Mouse (Mus musculus) lung, embryonic 14.5 days (tissue): Measurements from ENCODE around the gene Rtn1. TPM values are rescaled to one million over a fixed set of nuclear protein-coding genes. Genes with fewer than 3 reads are reported as not detected.
A peak's percentile ranks its signal among the peaks of the same experiment; 100 is the strongest.

Source experiments
- ATAC-seq: fragments of 200-750 bp; cut with Nextera tagmentation; 2 replicates; pipeline ENCODE4 v1.8.0; 2017; ENCODE audit warnings: mild to moderate bottlenecking, moderate TSS enrichment, moderate library complexity; ENCODE audit not compliant: insufficient read depth
- DNase-seq: peaks from one replicate; pipeline ENCODE4 v3.0.0-alpha.2; 2015
- H3K27ac ChIP-seq: fragments of 300-500 bp; sonication (generic); 2 replicates; pipeline ENCODE4 v1.5.1; 2014; ENCODE audit warnings: low read depth, mild to moderate bottlenecking, moderate library complexity
- H3K27me3 ChIP-seq: fragments of 300-500 bp; sonication (generic); 2 replicates; pipeline ENCODE4 v1.6.1; 2014; ENCODE audit warnings: low read length, control low read depth; ENCODE audit not compliant: insufficient read depth
- H3K36me3 ChIP-seq: fragments of 300-500 bp; sonication (generic); 2 replicates; pipeline ENCODE4 v1.6.1; 2014; ENCODE audit warnings: control low read depth; ENCODE audit not compliant: insufficient read depth
- H3K4me1 ChIP-seq: fragments of 300-500 bp; sonication (generic); 2 replicates; pipeline ENCODE4 v1.6.1; 2014; ENCODE audit warnings: antibody characterized with exemption, control low read depth; ENCODE audit not compliant: insufficient read depth
- H3K4me2 ChIP-seq: fragments of 300-500 bp; sonication (generic); 2 replicates; pipeline ENCODE4 v1.6.1; 2014; ENCODE audit warnings: mild to moderate bottlenecking
- H3K4me3 ChIP-seq: fragments of 300-500 bp; sonication (generic); 2 replicates; pipeline ENCODE4 v1.5.1; 2014; ENCODE audit warnings: low read depth, low read length
- H3K9ac ChIP-seq: fragments of 300-500 bp; sonication (generic); 2 replicates; pipeline ENCODE4 v1.6.1; 2014
- H3K9me3 ChIP-seq: fragments of 300-500 bp; sonication (generic); 2 replicates; pipeline ENCODE4 v1.6.1; 2016; ENCODE audit warnings: low read depth, low read length, control low read depth
- CTCF ChIP-seq: IDR thresholded peaks from 2 replicates; pipeline ENCODE4 v1.5.1; 2016; ENCODE audit warnings: antibody characterized with exemption, low read depth
- WGBS: fragments of 180-500 bp; shearing (Covaris S2); extraction: QIAGEN DNeasy Blood & Tissue Kit; methylation state at CpG from one replicate; pipeline ENCODE4 v1.1.7; 2014; 5-methylcytosine and 5-hydroxymethylcytosine counted together
- polyA plus RNA-seq: library from polyadenylated mRNA; unstranded; fragments of >200 nt; fragmentation: Nextera tagmentation; extraction: Ambion mirVana; gene quantifications from 2 replicates; pipeline ENCODE4 v1.2.1, GENCODE M21; 2014

Rtn1 gene
- polyA plus RNA-seq, 1 experiment from 2014 or later, result 9.4 TPM

DNA sequence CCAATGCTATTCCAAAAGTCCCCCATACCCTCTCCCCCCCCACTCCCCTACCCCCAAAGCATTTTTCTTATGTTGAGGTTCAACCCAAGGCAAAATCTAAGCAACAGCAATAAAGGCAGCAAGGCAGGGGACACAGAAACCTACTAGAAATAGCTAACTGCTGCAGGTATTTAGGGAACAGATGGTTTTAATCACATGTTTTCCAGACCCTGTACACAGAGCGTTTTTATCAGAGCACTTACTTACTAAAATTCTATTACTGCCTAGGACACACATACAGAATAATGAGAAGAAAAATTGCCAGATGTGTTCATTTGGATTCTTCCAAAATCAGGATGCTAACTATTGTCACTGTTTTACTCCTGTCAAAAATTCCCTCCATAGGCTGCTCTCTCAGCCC, 61.7 kb downstream of the Rtn1 start:
- H3K27ac ChIP-seq, result no peak overlapping the region
- H3K4me3 ChIP-seq, result no peak overlapping the region
- DNase-seq (no peak), ATAC-seq (no peak)
- H3K9ac ChIP-seq, result no peak overlapping the region
- H3K36me3 ChIP-seq, result no peaks in the 10 kb centered on the region
- no peaks in the 10 kb centered on the region for H3K4me1 ChIP-seq
- no peaks in the 10 kb centered on the region for H3K27me3 ChIP-seq
- WGBS, result 63% methylated on average over 1 of the region's 1 CpGs
- H3K4me2 ChIP-seq, result no peak overlapping the region
- no peaks in the 10 kb centered on the region for H3K9me3 ChIP-seq
- no peak for TF ChIP-seq CTCF

DNA sequence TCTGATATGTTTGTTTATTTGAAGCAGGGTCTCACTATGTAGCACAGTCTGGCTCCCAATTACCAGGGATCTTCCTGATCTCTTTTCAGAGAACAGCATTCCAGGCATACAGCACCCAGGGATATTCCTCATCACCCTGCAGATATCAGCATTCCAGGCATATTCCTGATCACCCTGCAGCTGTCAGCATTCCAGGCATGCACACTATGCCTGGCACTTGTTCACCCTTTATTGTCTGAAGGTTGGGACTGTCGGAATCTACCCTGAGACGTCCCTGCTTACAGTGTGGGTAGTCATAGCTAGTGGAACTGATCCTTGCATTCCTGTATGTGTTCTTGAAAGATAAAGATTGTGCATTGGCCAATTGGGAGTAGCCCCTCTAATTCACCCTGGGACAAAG, 65.2 kb downstream of the Rtn1 start:
- no peaks in the 10 kb centered on the region for H3K27me3 ChIP-seq
- peak; percentile 24; the same call in 1 of the 2 replicates for ATAC-seq
- DNase-seq, result no peak
- H3K27ac ChIP-seq, result no peak overlapping the region
- no peak overlapping the region for H3K4me3 ChIP-seq
- no peaks in the 10 kb centered on the region for H3K4me1 ChIP-seq
- H3K9me3 ChIP-seq, result no peaks in the 10 kb centered on the region
- H3K4me2 ChIP-seq, result no peak overlapping the region
- H3K36me3 ChIP-seq, result no peaks in the 10 kb centered on the region
- no peak overlapping the region for H3K9ac ChIP-seq
- 24% methylated on average over 2 of the region's 2 CpGs for WGBS
- TF ChIP-seq CTCF, result no peak

DNA sequence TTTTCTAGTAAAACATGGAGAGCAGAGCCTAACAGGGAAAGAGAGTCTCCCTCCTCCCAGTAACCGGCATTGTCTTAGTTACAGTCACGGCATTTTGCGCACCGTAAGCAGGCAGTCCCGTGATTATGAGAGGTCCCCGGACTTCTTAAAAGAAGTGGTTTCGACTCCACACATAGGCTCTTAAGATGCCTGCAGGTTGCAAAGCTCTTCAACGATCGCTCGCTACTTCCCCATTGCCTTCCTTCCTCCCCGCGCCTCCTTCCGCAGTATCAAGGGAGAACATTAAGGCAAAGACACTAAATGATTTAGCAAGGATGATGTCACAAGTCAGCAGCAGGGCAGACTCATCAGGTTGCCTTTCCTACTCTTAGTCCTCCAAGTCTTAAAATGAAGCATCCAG, 72.8 kb downstream of the Rtn1 start:
- Histone ChIP-seq H3K4me2 (no peak overlapping the region), H3K9me3 (no peaks in the 10 kb centered on the region; the same call in 1 of the 2 replicates), H3K9ac (no peak overlapping the region), H3K36me3 (no peaks in the 10 kb centered on the region), H3K4me3 (no peak overlapping the region), H3K27me3 (no peaks in the 10 kb centered on the region), H3K27ac (no peak overlapping the region), H3K4me1 (no peaks in the 10 kb centered on the region)
- WGBS, result 85% methylated on average over 13 of the region's 13 CpGs
- DNase-seq (no peak), ATAC-seq (no peak)
- no peak for TF ChIP-seq CTCF

DNA sequence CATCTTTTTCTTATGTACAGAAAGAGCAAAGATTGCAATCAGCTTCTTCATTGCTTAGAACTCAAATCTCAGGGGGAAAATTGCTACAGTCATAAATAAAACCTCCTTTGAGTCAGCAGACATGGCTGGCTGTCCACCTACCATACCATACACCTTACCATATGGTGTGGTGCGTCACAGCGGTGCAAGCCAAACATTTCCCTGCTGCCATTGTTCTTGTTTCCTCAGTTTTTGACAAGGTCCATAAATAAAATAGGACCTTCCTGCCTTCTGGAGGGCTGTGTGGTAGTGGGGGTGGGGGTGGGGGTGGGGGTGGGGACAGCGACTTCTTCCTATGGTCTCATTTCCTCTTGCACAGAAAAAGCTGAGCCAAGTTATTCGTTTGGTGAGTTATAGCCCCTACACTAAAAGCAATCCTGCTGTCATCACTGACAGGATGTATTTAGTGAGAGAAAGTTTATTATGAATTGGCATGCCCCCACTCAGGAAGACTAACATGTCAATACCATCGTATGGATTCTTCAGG, 76.3 kb downstream of the Rtn1 start:
- H3K9ac ChIP-seq, result no peak overlapping the region
- 0 out of 2 replicates have a peak overlapping the region, but pooled peaks have one; percentile 38 for H3K27ac ChIP-seq
- no peaks in the 10 kb centered on the region for H3K27me3 ChIP-seq
- 63% methylated on average over 5 of the region's 5 CpGs for WGBS
- peak; percentile 75; the same call in 1 of the 2 replicates for ATAC-seq
- no peak for TF ChIP-seq CTCF
- H3K4me2 ChIP-seq, result no peak overlapping the region
- H3K36me3 ChIP-seq, result no peaks in the 10 kb centered on the region
- no peaks in the 10 kb centered on the region; the same call in 1 of the 2 replicates for H3K9me3 ChIP-seq
- no peak overlapping the region for H3K4me3 ChIP-seq
- no peaks in the 10 kb centered on the region for H3K4me1 ChIP-seq
- DNase-seq, result peak; percentile 49

DNA sequence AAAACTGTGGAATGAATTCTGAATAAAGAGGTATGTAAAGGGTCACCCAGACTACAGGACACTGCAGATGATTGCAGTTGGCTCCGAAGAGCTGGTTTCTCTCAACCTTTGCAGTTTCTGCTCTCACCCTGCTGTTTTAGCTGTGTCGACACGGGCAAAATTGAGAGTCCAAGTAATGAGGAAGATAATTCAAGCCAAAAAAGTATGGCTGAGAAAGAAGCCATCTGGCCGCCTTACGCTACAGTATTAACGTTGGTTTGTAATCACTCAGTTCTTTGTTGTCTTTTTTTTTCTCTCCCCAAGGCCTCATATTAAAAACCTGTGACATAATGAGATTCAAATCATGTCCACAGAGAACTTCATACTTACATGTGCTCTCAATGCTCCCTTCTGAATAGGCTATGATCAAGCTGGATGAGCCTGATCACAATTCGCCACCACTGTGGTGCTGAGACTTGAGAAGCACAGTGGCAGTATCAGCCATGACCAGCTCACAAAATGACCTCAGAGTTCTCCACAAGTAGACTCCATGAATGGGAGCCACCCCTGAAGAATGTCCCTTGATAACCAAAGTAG, 76.9 kb downstream of the Rtn1 start:
- Histone ChIP-seq H3K36me3 (no peaks in the 10 kb centered on the region), H3K9me3 (no peaks in the 10 kb centered on the region; the same call in 1 of the 2 replicates), H3K9ac (no peak overlapping the region), H3K4me3 (no peak overlapping the region), H3K4me2 (no peak overlapping the region), H3K27ac (0 out of 2 replicates have a peak overlapping the region, but pooled peaks have one; percentile 38), H3K27me3 (no peaks in the 10 kb centered on the region), H3K4me1 (no peaks in the 10 kb centered on the region)
- DNase-seq, result no peak
- no peak for TF ChIP-seq CTCF
- 71% methylated on average over 7 of the region's 7 CpGs for WGBS
- no peak for ATAC-seq

DNA sequence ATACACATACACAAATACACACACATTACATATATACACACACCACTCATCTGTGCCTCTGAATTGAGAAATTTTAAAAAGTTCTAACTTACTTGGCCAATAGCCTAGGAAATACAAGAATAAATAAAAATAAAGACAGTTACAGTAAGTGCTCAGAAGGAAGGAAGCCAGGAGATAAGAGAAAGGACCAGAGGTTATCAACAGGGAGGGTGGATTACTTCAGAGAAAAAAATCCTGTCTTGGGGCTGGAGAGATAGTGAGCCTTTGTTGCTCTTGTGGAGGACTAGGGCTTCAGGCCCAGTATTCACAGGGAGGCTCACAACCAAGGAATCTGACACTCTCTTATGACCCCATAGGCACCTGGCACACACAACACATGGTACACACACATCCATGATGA, 82.8 kb downstream of the Rtn1 start:
- no peaks in the 10 kb centered on the region for H3K27me3 ChIP-seq
- no peak for ATAC-seq

DNA sequence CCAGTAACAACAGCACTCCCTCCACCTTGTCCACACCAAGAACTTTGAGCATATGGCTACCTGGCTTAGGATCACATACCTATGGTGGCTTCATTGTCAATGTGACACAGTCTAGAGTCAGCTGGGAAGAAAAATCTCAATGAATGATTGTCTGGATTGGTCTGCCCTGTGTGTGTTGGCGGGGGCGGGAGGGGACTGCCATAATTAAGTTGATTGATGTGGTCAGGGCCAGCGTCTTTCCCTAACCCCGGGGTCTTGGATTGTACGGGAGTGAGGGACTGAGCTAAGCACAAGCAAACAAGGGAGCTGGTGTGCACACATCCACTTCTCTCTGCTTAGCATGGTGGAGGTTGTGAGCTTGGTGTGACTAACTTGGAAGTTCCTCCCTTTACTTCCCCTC, 83.8 kb downstream of the Rtn1 start:
- Histone ChIP-seq H3K4me3 (no peak overlapping the region), H3K36me3 (no peaks in the 10 kb centered on the region), H3K27ac (no peak overlapping the region), H3K9me3 (no peaks in the 10 kb centered on the region), H3K27me3 (no peaks in the 10 kb centered on the region), H3K9ac (no peak overlapping the region), H3K4me1 (0 out of 2 replicates have a peak, but pooled peaks cover 4% of the 10 kb centered on the region), H3K4me2 (no peak overlapping the region)
- ATAC-seq (peak; percentile 40; the same call in 1 of the 2 replicates), DNase-seq (no peak)
- TF ChIP-seq CTCF, result no peak
- WGBS, result 20% methylated on average over 5 of the region's 5 CpGs

More for the DNA sequence above, 82.8 kb downstream of the Rtn1 start:
- TF ChIP-seq CTCF, result no peak
- DNase-seq, result no peak
- Histone ChIP-seq H3K9ac (no peak overlapping the region), H3K4me1 (0 out of 2 replicates have a peak, but pooled peaks cover 4% of the 10 kb centered on the region), H3K4me3 (no peak overlapping the region), H3K36me3 (no peaks in the 10 kb centered on the region), H3K27ac (no peak overlapping the region), H3K4me2 (no peak overlapping the region), H3K9me3 (no peaks in the 10 kb centered on the region)
